Mouse (Mus musculus) ovary, postnatal 10 days (tissue): Measurements from ENCODE around the gene Fhit.
A peak's percentile ranks its signal among the peaks of the same experiment; 100 is the strongest.

Experiments
- DNase-seq: peaks from one replicate; pipeline ENCODE4 v3.0.0; 2022; ENCODE audit warnings: low spot score

The Fhit gene

DNA sequence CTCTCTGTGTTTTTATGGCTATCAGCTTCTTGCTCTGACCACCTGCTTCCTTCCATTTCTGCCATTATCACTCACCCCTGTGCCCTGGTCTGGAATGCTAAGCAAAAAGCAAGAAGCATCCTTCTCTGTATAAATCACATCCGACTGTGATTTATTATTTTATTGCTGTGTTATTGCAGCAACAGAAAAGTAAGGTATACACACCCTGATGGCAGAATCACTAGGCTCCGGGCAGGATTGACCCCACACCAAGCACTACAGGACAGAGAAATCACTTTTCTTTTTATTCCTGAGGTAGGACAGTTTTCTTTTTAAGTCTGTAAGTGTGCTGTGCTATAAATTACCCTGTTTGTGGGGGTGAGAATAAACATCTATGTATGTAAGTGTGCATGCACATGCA is 460.1 kb downstream of the Fhit start:
- DNase-seq: no peak

DNA sequence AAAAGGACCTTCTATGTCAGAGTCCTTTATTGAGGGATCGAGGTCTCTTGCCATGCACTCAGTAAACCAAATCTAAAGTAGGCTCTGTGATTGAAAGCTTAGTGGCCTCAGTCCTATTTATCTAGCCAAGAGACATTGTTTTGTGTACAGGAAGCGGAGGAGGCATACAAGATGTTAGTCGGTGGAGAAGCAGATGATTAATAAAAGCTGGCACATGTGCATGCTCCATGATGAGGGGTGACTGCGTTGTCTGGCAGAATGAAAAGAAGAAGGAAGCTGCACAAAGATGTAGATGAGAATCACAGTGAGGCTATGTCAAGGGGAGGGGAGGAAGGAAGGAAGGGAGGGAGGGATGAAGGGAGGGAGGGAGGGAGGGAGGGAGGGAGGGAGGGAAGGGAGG is 481.8 kb downstream of the Fhit start:
- no peak for DNase-seq

GRCm38 (mm10) chr14:10679638-10680037 is 482.2 kb downstream of the Fhit start:
- DNase-seq: no peak

DNA sequence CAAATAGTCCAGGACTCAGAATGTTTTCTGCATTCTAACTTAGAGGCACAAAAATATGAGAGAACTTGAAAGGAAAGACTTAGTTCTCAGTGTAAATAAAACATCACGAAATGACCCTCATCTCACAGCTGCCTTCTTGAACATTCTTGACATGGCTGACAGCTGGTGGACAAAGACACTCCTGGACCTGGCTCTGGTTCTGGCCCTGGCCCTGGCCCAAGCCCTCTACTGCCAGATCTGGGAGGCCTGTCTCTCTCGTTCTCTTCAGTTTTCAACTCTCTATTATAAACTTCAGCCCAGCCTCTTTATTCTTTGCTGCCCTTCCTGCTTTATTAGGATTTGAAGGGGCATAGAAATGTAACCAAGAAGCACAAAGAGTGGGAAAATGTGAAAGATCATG is 484.2 kb downstream of the Fhit start:
- peak; percentile 4 for DNase-seq

GRCm38 (mm10) chr14:10660247-10660646 is 501.6 kb downstream of the Fhit start:
- no peak for DNase-seq

- DNase-seq: no peak
Measured at GRCm38 (mm10) chr14:10659326-10659725, 502.5 kb downstream of the Fhit start.

- DNase-seq: no peak
Measured at GRCm38 (mm10) chr14:10658219-10658618, 503.6 kb downstream of the Fhit start.

- DNase-seq: no peak
Measured at GRCm38 (mm10) chr14:10657364-10657763, 504.5 kb downstream of the Fhit start.

GRCm38 (mm10) chr14:10655842-10656241 is 506.0 kb downstream of the Fhit start:
- no peak for DNase-seq

GRCm38 (mm10) chr14:10647832-10648231 is 514.0 kb downstream of the Fhit start:
- DNase-seq: no peak

- DNase-seq: no peak
Measured at GRCm38 (mm10) chr14:10631783-10632182, 530.1 kb downstream of the Fhit start.

GRCm38 (mm10) chr14:10630831-10631360 is 530.9 kb downstream of the Fhit start:
- no peak for DNase-seq

DNA sequence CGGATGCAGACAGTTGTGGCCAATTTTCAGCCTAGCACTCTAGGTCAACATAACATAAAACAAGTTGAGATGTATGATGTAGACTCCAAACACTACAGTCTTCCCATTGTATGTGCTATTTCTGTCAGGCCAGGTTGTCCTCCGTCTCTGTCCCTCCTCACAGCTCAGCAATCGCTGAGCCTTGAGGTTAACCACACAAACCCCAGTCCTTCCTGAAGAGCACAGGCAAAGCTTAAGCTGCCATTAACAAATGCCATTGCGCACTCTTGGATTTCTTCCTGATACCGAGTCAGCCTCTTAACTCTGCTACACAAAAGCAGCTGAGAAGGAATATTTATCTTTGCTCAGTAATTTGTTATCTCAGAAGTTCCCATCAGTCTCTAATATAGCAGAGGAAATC is 568.4 kb downstream of the Fhit start:
- no peak for DNase-seq

DNA sequence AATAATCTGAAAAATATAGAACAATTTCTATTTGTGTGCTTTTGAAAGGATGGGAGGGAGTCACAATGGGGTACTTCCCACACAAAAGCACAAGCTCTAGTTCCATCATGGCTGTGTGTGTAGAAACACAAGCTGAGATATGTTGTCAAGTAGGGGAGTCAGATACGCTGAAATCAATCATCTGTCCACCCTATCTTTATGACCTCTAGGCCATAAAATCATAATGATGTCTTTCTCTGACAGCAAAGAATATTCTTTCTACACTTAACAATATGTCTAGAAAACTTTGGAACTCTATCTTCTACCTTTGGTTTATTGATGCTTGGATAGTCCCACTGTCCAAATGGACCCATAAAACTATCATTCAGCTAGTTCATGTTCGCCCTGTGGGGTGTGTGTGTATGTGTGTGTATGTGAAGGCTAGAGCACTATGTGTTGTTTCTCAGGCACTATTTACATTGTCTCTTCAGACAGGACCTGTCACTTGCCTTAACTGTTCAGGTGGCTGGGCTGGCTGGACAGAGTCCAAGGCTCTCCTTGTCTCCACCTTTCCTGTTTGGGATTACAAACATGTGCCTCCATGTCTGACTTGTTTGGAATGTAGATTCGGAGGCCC is 592.8 kb downstream of the Fhit start:
- no peak for DNase-seq

- no peak for DNase-seq
Measured at GRCm38 (mm10) chr14:10567771-10568170, 594.1 kb downstream of the Fhit start.

- no peak for DNase-seq
Measured at GRCm38 (mm10) chr14:10554755-10555154, 607.1 kb downstream of the Fhit start.

- no peak for DNase-seq
Measured at GRCm38 (mm10) chr14:10548632-10549031, 613.2 kb downstream of the Fhit start.

- DNase-seq: no peak
Measured at GRCm38 (mm10) chr14:10545916-10546315, 615.9 kb downstream of the Fhit start.

- no peak for DNase-seq
Measured at GRCm38 (mm10) chr14:10534862-10535261, 627.0 kb downstream of the Fhit start.

DNA sequence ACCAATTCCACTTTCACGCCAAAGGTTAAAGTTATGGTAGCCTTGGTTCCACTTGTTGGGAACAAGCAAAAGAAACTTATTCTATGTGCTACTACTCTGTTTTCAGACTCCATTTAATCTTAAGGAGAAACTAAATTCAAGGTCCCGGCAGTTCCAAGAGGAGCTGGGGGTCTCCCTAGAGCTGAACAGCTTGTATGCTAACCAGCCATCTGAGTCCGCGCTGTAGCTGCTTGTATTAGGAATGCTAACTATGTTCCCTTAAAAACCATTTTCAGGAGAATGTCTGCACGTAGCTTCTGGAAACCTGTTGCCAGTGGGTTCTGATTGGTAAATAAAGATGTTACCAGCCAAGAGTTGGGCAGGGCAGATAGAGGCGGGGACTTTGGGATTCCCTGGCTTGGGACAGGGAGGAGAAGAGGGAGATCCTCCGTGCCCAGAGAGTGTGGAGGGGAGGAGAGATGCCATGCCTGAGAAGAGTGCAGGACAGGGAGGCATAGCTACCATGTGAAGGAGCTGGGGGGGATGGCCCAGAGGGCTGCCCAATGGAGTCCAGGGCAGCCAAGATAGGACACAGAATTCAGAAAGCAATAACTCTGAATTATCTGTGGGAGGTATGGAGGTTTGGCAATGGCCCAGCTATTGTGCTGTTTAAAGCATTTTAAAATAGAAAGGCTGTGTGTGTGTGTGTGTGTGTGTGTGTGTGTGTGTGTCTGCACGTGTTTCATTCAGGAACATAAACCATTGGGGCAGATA is 629.9 kb downstream of the Fhit start:
- no peak for DNase-seq

DNA sequence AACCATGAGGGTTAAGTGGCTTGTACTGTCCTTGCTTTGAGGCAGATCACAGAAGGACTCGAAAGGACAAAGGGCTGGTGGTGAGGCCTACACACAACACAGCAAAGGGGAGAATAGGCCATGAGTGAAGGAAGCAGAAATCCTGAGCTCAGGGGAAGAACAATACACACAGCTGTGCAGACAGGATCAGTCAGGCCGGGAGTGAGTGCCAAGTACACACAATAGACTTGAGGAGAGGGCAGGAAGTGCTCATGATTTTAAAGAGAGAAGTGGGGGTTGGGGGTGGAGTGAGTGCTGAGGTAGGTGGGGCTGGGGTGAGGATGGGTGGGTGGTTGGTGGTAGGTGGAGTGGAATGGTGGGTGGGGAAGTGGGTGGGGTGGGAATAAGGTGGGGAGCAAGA is 635.0 kb downstream of the Fhit start:
- no peak for DNase-seq

DNA sequence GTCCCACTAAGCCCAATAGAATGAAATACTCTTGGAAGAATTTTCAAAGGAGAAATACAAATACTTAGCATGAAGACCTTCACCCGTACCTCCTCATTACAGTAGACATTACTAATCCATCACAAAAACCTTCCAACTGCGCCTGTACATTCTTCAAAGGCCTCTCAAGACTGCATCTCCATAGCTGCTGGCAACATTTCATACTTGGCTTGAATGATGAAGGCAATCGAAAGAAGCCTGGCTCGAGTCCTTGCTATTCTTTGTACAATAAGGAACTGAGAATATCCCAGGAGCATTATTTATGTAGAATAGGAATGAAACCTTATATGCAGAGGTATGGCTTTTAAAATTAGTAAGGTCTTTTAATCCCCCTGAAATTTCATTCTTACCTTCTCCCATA is 636.0 kb downstream of the Fhit start:
- DNase-seq: no peak

GRCm38 (mm10) chr14:10514026-10514425 is 647.8 kb downstream of the Fhit start:
- no peak for DNase-seq

GRCm38 (mm10) chr14:10509252-10509651 is 652.6 kb downstream of the Fhit start:
- DNase-seq: no peak
